7 mouse cellular contexts compared by ENCODE assay signal in genomic region chr16:57231089-57231936, GRCm38 (mm10). TPM values are rescaled to one million over a fixed set of nuclear protein-coding genes. Genes with fewer than 3 reads are reported as not detected.
DNase-seq lines count a peak whose midpoint lies in the region; ATAC-seq lines count a peak whose summit lies in the region.

Tbc1d23 (minus strand) TSS chr16:57231504.

- H3K9ac ChIP-seq in embryonic facial prominence, embryonic 12.5 days: peak within 1 kb of the TSS; percentile 80
- H3K9ac ChIP-seq in limb, embryonic 11.5 days (ENCODE audit: low read length): peak within 1 kb of the TSS; percentile 72
- H3K9ac ChIP-seq in midbrain, embryonic 14.5 days (replicated peaks; ENCODE audit: low read length): peak within 1 kb of the TSS; percentile 66

- H3K4me2 ChIP-seq in embryonic facial prominence, embryonic 12.5 days (replicated peaks): peak within 1 kb of the TSS; percentile 64
- H3K4me2 ChIP-seq in limb, embryonic 11.5 days (ENCODE audit: low read depth, severe bottlenecking): peak within 1 kb of the TSS; percentile 58
- H3K4me2 ChIP-seq in midbrain, embryonic 14.5 days (ENCODE audit: low read length): peak within 1 kb of the TSS; percentile 52

- ATAC-seq in embryonic facial prominence, embryonic 12.5 days (ENCODE audit: insufficient number of reproducible peaks, insufficient read depth, low FRiP score, low TSS enrichment): peak; percentile 96
- ATAC-seq in limb, embryonic 11.5 days (ENCODE audit: insufficient number of reproducible peaks, low FRiP score, low TSS enrichment, low read depth): peak; percentile 98
- ATAC-seq in midbrain, embryonic 14.5 days (ENCODE audit: low FRiP score, low TSS enrichment): peak; percentile 99

- peaks cover 7% of the 10 kb centered on the region for H3K4me1 ChIP-seq in embryonic facial prominence, embryonic 12.5 days
- no peaks in the 10 kb centered on the region for H3K4me1 ChIP-seq in limb, embryonic 11.5 days (ENCODE audit: control insufficient read depth, insufficient read depth, low read length)
- peaks cover 6% of the 10 kb centered on the region for H3K4me1 ChIP-seq in midbrain, embryonic 14.5 days (ENCODE audit: control insufficient read depth, insufficient read depth, low read length)

- under 1% methylated on average over 42 of the region's 42 CpGs for WGBS in embryonic facial prominence, embryonic 12.5 days
- under 1% methylated on average over 42 of the region's 42 CpGs for WGBS in limb, embryonic 11.5 days
- under 1% methylated on average over 42 of the region's 42 CpGs for WGBS in midbrain, embryonic 14.5 days

- H3K4me3 ChIP-seq in embryonic facial prominence, embryonic 12.5 days: peak within 1 kb of the TSS; percentile 90
- H3K4me3 ChIP-seq in limb, embryonic 11.5 days (ENCODE audit: low read depth, low read length): peak within 1 kb of the TSS; percentile 88
- peak within 1 kb of the TSS; percentile 61 for H3K4me3 ChIP-seq in midbrain, embryonic 14.5 days (replicated peaks; ENCODE audit: low read depth, low read length)

- DNase-seq in adrenal gland, postnatal 25 days: peak; percentile 97
- DNase-seq in heart, adult 11 months: peak; percentile 100
- peak; percentile 95 for DNase-seq in kidney, adult 18-20 months
- peak; percentile 98 for DNase-seq in limb, embryonic 11.5 days (ENCODE audit: low spot score)
- DNase-seq in midbrain, embryonic 14.5 days: peak; percentile 98
- peak; percentile 90 to 92 for DNase-seq in spleen, adult 18-20 months

- peak within 1 kb of the TSS; percentile 80 for H3K27ac ChIP-seq in embryonic facial prominence, embryonic 12.5 days
- H3K27ac ChIP-seq in limb, embryonic 11.5 days (replicated peaks; ENCODE audit: low read depth, low read length): no peak within 1 kb of the TSS
- peak within 1 kb of the TSS; percentile 82 for H3K27ac ChIP-seq in midbrain, embryonic 14.5 days (replicated peaks; ENCODE audit: low read depth, low read length)

- no peaks in the 10 kb centered on the region for H3K36me3 ChIP-seq in embryonic facial prominence, embryonic 12.5 days
- no peaks in the 10 kb centered on the region for H3K36me3 ChIP-seq in limb, embryonic 11.5 days (ENCODE audit: control insufficient read depth, insufficient read depth, low read length)
- no peaks in the 10 kb centered on the region for H3K36me3 ChIP-seq in midbrain, embryonic 14.5 days (ENCODE audit: control insufficient read depth, insufficient read depth, low read length)

- no peaks in the 10 kb centered on the region for H3K9me3 ChIP-seq in embryonic facial prominence, embryonic 12.5 days
- no peaks in the 10 kb centered on the region for H3K9me3 ChIP-seq in limb, embryonic 11.5 days (ENCODE audit: control insufficient read depth, low read length)
- H3K9me3 ChIP-seq in midbrain, embryonic 14.5 days (ENCODE audit: control insufficient read depth, low read length): no peaks in the 10 kb centered on the region

- no peaks in the 10 kb centered on the region for H3K27me3 ChIP-seq in embryonic facial prominence, embryonic 12.5 days
- no peaks in the 10 kb centered on the region for H3K27me3 ChIP-seq in limb, embryonic 11.5 days (ENCODE audit: control insufficient read depth, insufficient read depth, low read length)
- H3K27me3 ChIP-seq in midbrain, embryonic 14.5 days (ENCODE audit: control insufficient read depth, insufficient read depth, low read length): no peaks in the 10 kb centered on the region

RNA-seq across cellular contexts. Expression of gene Tbc1d23, which starts in this region (rescaled TPM):
- 35.1 and 45.1 TPM in 2 replicates for total RNA-seq in adrenal gland, postnatal 25 days (2021)
- 31.1 and 32.6 TPM in 2 replicates for polyA plus RNA-seq in embryonic facial prominence, embryonic 12.5 days (2016; fragmentation: Nextera tagmentation; extraction: Ambion mirVana)
- 25.8 and 26.0 TPM in 2 replicates for polyA plus RNA-seq in limb, embryonic 11.5 days (2014; fragmentation: Nextera tagmentation; extraction: Ambion mirVana)
- 47.4 and 52.4 TPM in 2 replicates for polyA plus RNA-seq in midbrain, embryonic 14.5 days (2014; fragmentation: Nextera tagmentation; extraction: Ambion mirVana)
